Mouse (Mus musculus) gastrocnemius, postnatal 14 days (tissue): ENCODE measurements around the gene Slc4a8. TPM values are rescaled to one million over a fixed set of nuclear protein-coding genes. Genes with fewer than 3 reads are reported as not detected.
"Not testable (repeated sequence)": the region's sequence is repeated elsewhere in the genome, so short reads cannot be mapped to it uniquely, and the experiment has no call there.

Source experiments
- DNase-seq: peaks from one replicate; pipeline ENCODE4 v3.0.0; 2021; ENCODE audit warnings: mixed read lengths
- intact Hi-C: fragments of 180-260 bp; cut with DNase I; formaldehyde crosslinking; loops from one replicate; pipeline ENCODE4 v1.15.1; 2025; ENCODE audit warnings: low total_unique reads
- total RNA-seq, 2 experiments: library from RNA; stranded (reverse); gene quantifications; 2 replicates each; pipeline ENCODE4 v1.2.3; 2021

Slc4a8 gene
- total RNA-seq, 2 experiments from 2014 or later: 2.0 to 6.0 TPM

GRCm38 (mm10) chr15:100766826-100767225 is 5.3 kb downstream of the Slc4a8 start:
- no peak for DNase-seq
- intact Hi-C loops: no loop called here

GRCm38 (mm10) chr15:100767851-100768250 is 6.3 kb downstream of the Slc4a8 start:
- intact Hi-C loops: no loop called here
- no peak for DNase-seq

- DNase-seq, intact Hi-C loops: not testable (repeated sequence)
Observed at GRCm38 (mm10) chr15:100769023-100769422, 7.5 kb downstream of the Slc4a8 start.

GRCm38 (mm10) chr15:100770338-100770737 is 8.8 kb downstream of the Slc4a8 start:
- intact Hi-C loops: no loop called here
- DNase-seq: no peak

GRCm38 (mm10) chr15:100772685-100773084 is 11.1 kb downstream of the Slc4a8 start:
- intact Hi-C loops: no loop called here
- no peak for DNase-seq

GRCm38 (mm10) chr15:100773859-100774258 is 12.3 kb downstream of the Slc4a8 start:
- intact Hi-C loops, DNase-seq: not testable (repeated sequence)

- intact Hi-C loops: no loop called here
Observed at GRCm38 (mm10) chr15:100775189-100776166, 13.9 kb downstream of the Slc4a8 start.

GRCm38 (mm10) chr15:100776424-100776823 is 14.9 kb downstream of the Slc4a8 start:
- no peak for DNase-seq
- intact Hi-C loops: no loop called here

More at GRCm38 (mm10) chr15:100775189-100776166, 13.9 kb downstream of the Slc4a8 start:
- no peak for DNase-seq

- intact Hi-C loops: no loop called here
- peak; percentile 35 for DNase-seq
Observed at GRCm38 (mm10) chr15:100777020-100778016, 15.8 kb downstream of the Slc4a8 start.

- intact Hi-C loops: no loop called here
- DNase-seq: no peak
Observed at GRCm38 (mm10) chr15:100779896-100780295, 18.3 kb downstream of the Slc4a8 start.

GRCm38 (mm10) chr15:100783244-100783987 is 21.9 kb downstream of the Slc4a8 start:
- no peak for DNase-seq
- intact Hi-C loops: no loop called here

- DNase-seq: no peak
- intact Hi-C loops: no loop called here
Observed at GRCm38 (mm10) chr15:100790219-100790618, 28.7 kb downstream of the Slc4a8 start.

- intact Hi-C loops: no loop called here
- no peak for DNase-seq
Observed at GRCm38 (mm10) chr15:100792324-100792723, 30.8 kb downstream of the Slc4a8 start.

GRCm38 (mm10) chr15:100800914-100801313 is 39.4 kb downstream of the Slc4a8 start:
- intact Hi-C loops: no loop called here
- DNase-seq: no peak

GRCm38 (mm10) chr15:100808062-100808461 is 46.5 kb downstream of the Slc4a8 start:
- intact Hi-C loops: no loop called here

GRCm38 (mm10) chr15:100808484-100808883 is 46.9 kb downstream of the Slc4a8 start:
- intact Hi-C loops: no loop called here
- DNase-seq: no peak

More at GRCm38 (mm10) chr15:100808062-100808461, 46.5 kb downstream of the Slc4a8 start:
- DNase-seq: no peak

- DNase-seq: no peak
- intact Hi-C loops: no loop called here
Observed at GRCm38 (mm10) chr15:100810243-100810642, 48.7 kb downstream of the Slc4a8 start.

- intact Hi-C loops: no loop called here
- no peak for DNase-seq
Observed at GRCm38 (mm10) chr15:100813501-100813900, 52.0 kb downstream of the Slc4a8 start.

- intact Hi-C loops: no loop called here
- DNase-seq: peak; percentile 22
Observed at GRCm38 (mm10) chr15:100814066-100814465, 52.5 kb downstream of the Slc4a8 start.
